Mouse (Mus musculus): ENCODE measurements around the gene Emcn. TPM values are rescaled to one million over a fixed set of nuclear protein-coding genes. Genes with fewer than 3 reads are reported as not detected.

The Emcn gene
- total and polyA plus RNA-seq, 3 experiments: not detected

- no peak overlapping the region for H3K27ac ChIP-seq (ENCODE audit: control insufficient read depth, low read depth, low read length)
- H3K27me3 ChIP-seq (ENCODE audit: control insufficient read depth in 1 of 2, insufficient read depth in 2 of 2, low read length in 2 of 2): no peaks in the 10 kb centered on the region
- no peaks in the 10 kb centered on the region for H3K79me2 ChIP-seq (ENCODE audit: control insufficient read depth, insufficient read depth, low read length, poor library complexity)
- H3K9ac ChIP-seq (ENCODE audit: control insufficient read depth, low read depth, low read length, poor library complexity, severe bottlenecking): no peak overlapping the region
- H3K4me1 ChIP-seq (ENCODE audit: control insufficient read depth in 1 of 2, insufficient read depth in 2 of 2, low read length in 2 of 2): no peaks in the 10 kb centered on the region
- no peaks in the 10 kb centered on the region for H3K9me3 ChIP-seq (replicated peaks; ENCODE audit: insufficient read depth, low read length)
- no peak for DNase-seq (ENCODE audit: low read depth, low spot score)
- no peak for TF ChIP-seq MYC (IDR thresholded peaks at IDR 0.05; ENCODE audit: low read depth, low read length)
- TF ChIP-seq MEF2A (IDR thresholded peaks at IDR 0.05; ENCODE audit: extremely low read depth, insufficient replicate concordance, low read depth, low read length, poor library complexity, severe bottlenecking): no peak
- no peak for TF ChIP-seq CHD1 (IDR thresholded peaks at IDR 0.05; ENCODE audit: low read depth, low read length)
- no peaks in the 10 kb centered on the region for H3K36me3 ChIP-seq (ENCODE audit: control insufficient read depth in 1 of 2, insufficient read depth in 2 of 2, low read length in 2 of 2)
- no peak overlapping the region for H3K4me3 ChIP-seq (ENCODE audit: control insufficient read depth in 1 of 2, insufficient read depth in 1 of 2, low read depth in 2 of 2, low read length in 2 of 2)
Measured at GRCm38 (mm10) chr3:137301195-137301594, 39.7 kb upstream of the Emcn start.

- no peak for DNase-seq (ENCODE audit: low read depth, low spot score)
- no peaks in the 10 kb centered on the region for H3K36me3 ChIP-seq (ENCODE audit: control insufficient read depth in 1 of 2, insufficient read depth in 2 of 2, low read length in 2 of 2)
- no peaks in the 10 kb centered on the region for H3K9me3 ChIP-seq (replicated peaks; ENCODE audit: insufficient read depth, low read length)
- H3K79me2 ChIP-seq (ENCODE audit: control insufficient read depth, insufficient read depth, low read length, poor library complexity): no peaks in the 10 kb centered on the region
- TF ChIP-seq ZMIZ1 (IDR thresholded peaks at IDR 0.05; ENCODE audit: low read depth, low read length) (no peak), CHD1 (IDR thresholded peaks at IDR 0.05; ENCODE audit: low read depth, low read length) (no peak), RAD21 (IDR thresholded peaks at IDR 0.05; ENCODE audit: low read depth, low read length) (no peak), EP300 (IDR thresholded peaks at IDR 0.05; ENCODE audit: low read depth in 1 of 2, low read length in 2 of 2) (no peak), GATA1 (IDR thresholded peaks at IDR 0.05; ENCODE audit: low read depth, low read length) (no peak), ZNF384 (IDR thresholded peaks at IDR 0.05; ENCODE audit: low read depth, low read length) (no peak), ZKSCAN1 (IDR thresholded peaks at IDR 0.05; ENCODE audit: low read depth, low read length) (no peak), MEF2A (IDR thresholded peaks at IDR 0.05; ENCODE audit: extremely low read depth, insufficient replicate concordance, low read depth, low read length, poor library complexity, severe bottlenecking) (no peak), ZC3H11A (IDR thresholded peaks at IDR 0.05; ENCODE audit: low read depth, low read length) (no peak)
- H3K9ac ChIP-seq (ENCODE audit: control insufficient read depth, low read depth, low read length, poor library complexity, severe bottlenecking): no peak overlapping the region
- no peak overlapping the region for H3K27ac ChIP-seq (ENCODE audit: control insufficient read depth, low read depth, low read length)
- H3K4me1 ChIP-seq (ENCODE audit: control insufficient read depth in 1 of 2, insufficient read depth in 2 of 2, low read length in 2 of 2): no peaks in the 10 kb centered on the region
- H3K4me3 ChIP-seq (ENCODE audit: control insufficient read depth in 1 of 2, insufficient read depth in 1 of 2, low read depth in 2 of 2, low read length in 2 of 2): no peak overlapping the region
- no peaks in the 10 kb centered on the region for H3K27me3 ChIP-seq (ENCODE audit: control insufficient read depth in 1 of 2, insufficient read depth in 2 of 2, low read length in 2 of 2)
Measured at GRCm38 (mm10) chr3:137302804-137303203, 38.1 kb upstream of the Emcn start.

- DNase-seq (ENCODE audit: low read depth, low spot score): no peak
- TF ChIP-seq EP300 (IDR thresholded peaks at IDR 0.05; ENCODE audit: low read depth in 1 of 2, low read length in 2 of 2) (no peak), ZNF384 (IDR thresholded peaks at IDR 0.05; ENCODE audit: low read depth, low read length) (no peak), CHD1 (IDR thresholded peaks at IDR 0.05; ENCODE audit: low read depth, low read length) (no peak), MXI1 (IDR thresholded peaks at IDR 0.05; ENCODE audit: low read depth, low read length) (no peak)
- Histone ChIP-seq H3K27me3 (ENCODE audit: control insufficient read depth in 1 of 2, insufficient read depth in 2 of 2, low read length in 2 of 2) (no peaks in the 10 kb centered on the region), H3K9ac (ENCODE audit: control insufficient read depth, low read depth, low read length, poor library complexity, severe bottlenecking) (no peak overlapping the region), H3K4me1 (ENCODE audit: control insufficient read depth in 1 of 2, insufficient read depth in 2 of 2, low read length in 2 of 2) (no peaks in the 10 kb centered on the region), H3K36me3 (ENCODE audit: control insufficient read depth in 1 of 2, insufficient read depth in 2 of 2, low read length in 2 of 2) (no peaks in the 10 kb centered on the region), H3K79me2 (ENCODE audit: control insufficient read depth, insufficient read depth, low read length, poor library complexity) (no peaks in the 10 kb centered on the region), H3K4me3 (ENCODE audit: control insufficient read depth in 1 of 2, insufficient read depth in 1 of 2, low read depth in 2 of 2, low read length in 2 of 2) (no peak overlapping the region), H3K27ac (ENCODE audit: control insufficient read depth, low read depth, low read length) (no peak overlapping the region), H3K9me3 (replicated peaks; ENCODE audit: insufficient read depth, low read length) (no peaks in the 10 kb centered on the region)
Measured at GRCm38 (mm10) chr3:137309959-137310358, 30.9 kb upstream of the Emcn start.

Measured in MEL (cell line).